Mouse (Mus musculus): ENCODE data around the gene B3gat2.

B3gat2 gene

GRCm38 (mm10) chr1:23761502-23762135 lies at the start of gene B3gat2:
B3gat2 (plus strand) TSS chr1:23761753.
- DNase-seq = peak; percentile 96

DNA sequence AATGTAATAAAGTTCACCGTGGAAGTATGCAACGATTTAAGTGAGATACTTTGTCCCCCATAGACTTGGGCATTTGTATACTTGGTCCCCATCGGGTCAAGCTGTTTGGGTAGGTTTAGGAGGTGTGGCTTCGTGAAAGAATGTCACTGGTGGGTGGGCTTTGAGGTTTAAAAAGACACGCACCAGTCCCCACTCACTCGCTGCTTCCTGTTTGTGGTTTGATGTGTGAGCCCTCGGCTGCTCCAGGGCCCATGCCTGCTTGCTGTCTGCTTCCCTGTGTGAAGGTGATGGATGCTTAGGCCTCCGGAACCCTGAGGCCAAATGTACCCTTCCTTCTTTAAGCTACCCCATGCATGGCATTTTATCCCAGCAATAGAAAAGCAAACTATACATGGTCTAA lies 41.2 kb upstream of the B3gat2 start:
- no peak for DNase-seq

DNA sequence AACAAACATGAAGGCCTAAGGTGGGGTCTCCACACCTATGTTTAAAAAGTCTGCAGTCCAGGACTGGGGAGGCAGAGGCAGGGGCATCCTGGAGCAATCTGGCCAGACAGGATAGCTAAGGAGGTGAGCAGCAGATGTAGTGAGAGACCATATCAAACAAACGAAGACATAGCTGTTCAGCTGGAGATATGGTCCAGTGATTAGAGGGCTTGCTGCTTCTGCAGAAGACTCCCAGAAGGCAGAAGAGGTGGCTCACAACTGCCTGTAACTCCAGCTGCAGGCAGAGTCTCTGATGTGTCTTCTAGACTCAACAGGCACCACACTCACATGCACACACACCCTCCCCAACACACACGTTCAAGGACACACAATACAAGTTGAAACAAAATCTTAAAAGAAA lies 40.5 kb upstream of the B3gat2 start:
- DNase-seq = no peak

- DNase-seq = no peak
Measured at GRCm38 (mm10) chr1:23722469-23723372, 38.8 kb upstream of the B3gat2 start.

- DNase-seq = no peak
Measured at GRCm38 (mm10) chr1:23731324-23731723, 30.2 kb upstream of the B3gat2 start.

DNA sequence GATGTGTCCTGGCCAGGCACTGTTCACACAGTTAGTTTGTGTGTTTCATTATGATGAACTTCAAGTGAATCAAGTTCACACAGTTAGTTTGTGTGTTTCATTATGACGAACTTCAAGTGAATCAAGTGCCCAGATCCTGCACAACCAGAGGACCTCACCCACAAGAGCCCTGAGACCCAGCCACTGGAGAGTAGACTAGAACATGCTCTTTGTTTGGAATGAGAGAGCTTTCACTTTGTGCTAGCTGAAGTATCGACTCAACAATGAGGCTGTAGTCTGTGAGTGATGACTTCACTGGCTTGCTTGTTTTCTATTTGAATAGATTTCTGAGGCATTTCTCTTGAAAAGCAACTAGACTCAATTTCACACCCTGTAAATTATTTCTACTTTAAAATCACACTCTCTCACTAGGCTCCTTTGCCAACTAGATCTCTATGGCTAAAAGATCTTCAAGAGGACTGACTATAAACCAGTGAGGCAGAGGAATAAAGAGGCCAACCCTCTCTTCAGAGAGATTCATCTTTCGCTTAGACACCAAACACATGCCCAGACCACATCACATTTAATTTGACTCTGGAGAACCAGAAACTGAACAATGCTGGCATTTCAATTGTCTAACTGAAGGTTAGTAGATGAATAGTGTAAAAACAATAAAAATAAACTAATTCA lies 10.6 kb upstream of the B3gat2 start:
- DNase-seq = no peak

GRCm38 (mm10) chr1:23753091-23753490 lies 8.5 kb upstream of the B3gat2 start:
- peak; percentile 68 for DNase-seq

DNA sequence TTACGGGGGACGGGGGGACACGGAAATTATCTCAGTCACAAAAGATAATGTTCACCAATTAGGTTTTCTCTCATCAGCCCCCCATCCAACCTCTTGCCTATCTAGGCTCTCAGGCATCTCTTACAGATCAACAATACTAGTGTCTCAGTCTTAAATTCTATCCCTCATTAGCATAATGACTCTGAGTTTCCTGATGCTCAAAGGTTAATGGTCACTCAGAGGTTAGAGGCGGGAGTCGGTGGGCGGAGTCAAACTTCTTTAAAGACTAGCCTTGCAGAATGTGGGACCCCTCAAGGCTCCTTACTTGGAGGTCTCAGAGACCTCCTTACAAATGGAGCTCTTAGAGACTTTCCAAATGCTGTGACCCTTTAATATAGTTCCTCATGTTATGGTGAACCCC lies 8.0 kb upstream of the B3gat2 start:
- DNase-seq = peak; percentile 64

GRCm38 (mm10) chr1:23754340-23754739 lies 7.2 kb upstream of the B3gat2 start:
- DNase-seq = peak; percentile 83

DNA sequence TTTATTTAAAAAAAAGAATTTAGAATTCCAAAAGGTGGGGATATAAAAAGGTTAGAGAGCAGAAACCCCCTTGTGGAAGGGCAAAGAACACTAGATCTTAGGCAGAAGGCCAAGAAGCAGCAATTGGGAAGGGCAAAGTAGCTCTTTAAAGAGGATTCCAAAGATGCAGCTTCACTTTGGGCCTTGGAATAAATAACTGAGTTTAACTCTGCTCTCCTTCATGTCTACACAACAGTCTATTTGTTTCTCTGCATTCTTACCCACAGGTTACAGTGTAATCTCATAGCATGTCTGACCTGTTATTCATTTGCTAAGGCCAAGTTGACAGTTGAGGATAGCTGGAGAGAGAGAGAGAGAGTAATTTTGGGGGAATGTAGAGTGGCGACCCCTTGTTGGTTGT lies 6.6 kb upstream of the B3gat2 start:
- peak; percentile 88 for DNase-seq

- peak; percentile 64 for DNase-seq
Measured at GRCm38 (mm10) chr1:23762136-23762687, 659 bp downstream of the B3gat2 start.

DNA sequence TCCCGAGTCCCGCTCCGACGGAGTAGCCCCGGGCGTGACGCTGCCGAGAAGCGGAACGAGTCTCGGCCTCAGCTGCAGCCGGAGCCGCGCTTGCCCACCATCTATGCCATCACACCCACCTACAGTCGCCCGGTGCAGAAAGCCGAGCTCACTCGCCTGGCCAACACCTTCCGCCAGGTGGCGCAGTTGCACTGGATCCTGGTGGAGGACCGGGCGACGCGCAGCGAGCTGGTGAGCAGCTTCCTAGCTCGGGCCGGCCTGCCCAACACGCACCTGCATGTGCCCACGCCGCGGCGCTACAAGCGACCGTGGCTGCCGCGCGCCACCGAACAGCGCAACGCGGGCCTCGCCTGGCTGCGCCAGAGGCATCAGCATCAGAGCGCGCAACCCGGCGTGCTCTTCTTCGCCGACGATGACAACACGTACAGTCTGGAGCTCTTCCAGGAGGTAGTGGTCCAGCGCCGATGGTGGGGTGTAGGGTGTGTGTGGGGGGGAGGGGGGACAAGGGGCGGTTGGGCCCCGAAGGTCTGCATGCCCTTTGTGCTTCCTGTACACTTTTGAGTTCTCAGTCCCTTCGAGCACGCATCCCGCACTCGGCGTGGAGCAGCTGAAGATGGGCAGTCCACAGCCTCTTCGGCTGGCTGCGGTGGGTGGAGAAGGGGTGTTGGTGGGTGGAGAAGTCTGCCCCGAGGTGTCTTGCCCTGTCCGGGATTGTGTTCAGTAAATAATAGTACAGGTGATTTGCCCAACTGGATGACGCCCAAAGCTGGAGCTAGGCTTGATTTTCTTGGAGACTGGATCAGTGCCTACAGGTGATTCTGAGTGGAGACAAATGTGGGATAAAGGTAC lies 1.5 kb downstream of the B3gat2 start:
- peak; percentile 94 for DNase-seq

DNA sequence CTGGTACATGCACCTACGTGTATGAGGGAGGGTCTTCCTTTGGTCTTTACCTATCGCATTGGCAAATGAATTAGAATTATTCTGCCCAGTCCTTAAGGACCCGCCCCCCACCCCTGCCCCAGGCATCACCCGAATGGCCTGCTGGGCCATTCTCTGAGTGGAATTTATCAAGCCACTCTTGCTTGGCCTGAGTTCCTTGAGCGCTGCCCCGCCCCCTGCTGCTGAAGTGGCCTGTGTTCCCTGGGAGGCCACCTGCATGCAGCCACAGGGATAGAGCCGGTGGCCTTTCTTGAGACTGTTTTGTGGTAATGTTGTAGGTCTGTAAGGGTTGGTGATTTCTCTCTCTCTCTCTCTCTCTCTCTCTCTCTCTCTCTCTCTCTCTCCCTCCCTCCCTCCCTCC lies 2.2 kb downstream of the B3gat2 start:
- DNase-seq = peak; percentile 46

GRCm38 (mm10) chr1:23764710-23765109 lies 3.2 kb downstream of the B3gat2 start:
- no peak for DNase-seq

GRCm38 (mm10) chr1:23773039-23773438 lies 11.5 kb downstream of the B3gat2 start:
- DNase-seq = no peak

DNA sequence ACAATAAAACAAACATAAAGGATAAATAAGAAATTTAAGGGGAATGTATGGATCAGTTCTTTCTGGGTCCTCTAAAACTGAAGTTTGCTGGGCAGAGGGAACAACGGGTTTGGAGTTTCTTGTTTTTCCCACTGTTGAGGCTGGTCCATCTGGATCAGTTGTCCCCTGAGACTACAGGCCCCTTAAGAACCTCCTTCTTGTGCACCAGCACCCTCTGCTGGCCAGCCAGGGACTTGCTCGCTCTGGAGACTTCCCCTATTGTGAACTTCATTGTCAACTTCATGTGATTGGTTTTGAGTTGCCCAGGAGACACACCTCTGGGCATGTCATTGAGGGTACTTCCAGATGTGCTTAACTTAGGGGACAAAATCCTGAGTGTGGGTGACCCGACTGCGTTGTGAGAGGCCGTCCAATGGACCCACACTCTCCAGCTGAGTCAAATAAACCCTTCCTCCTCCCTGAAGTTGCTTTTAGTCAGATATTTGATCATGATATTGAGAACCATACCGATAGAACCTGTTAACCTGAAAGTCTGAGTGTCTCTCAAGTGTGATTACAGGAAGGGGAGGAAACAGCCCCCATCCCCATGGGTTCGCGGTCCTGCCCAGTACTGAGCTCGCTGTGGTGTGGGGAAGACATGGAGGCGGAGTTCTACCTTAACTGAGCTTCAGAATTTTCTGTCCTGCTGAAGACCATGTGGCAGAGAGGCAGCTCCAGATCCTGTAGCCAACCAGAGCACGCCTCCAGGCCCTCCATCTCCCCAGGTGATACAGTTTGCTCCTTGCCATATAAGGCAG lies 31.4 kb downstream of the B3gat2 start:
- peak; percentile 80 for DNase-seq

- peak; percentile 74 for DNase-seq
Measured at GRCm38 (mm10) chr1:23798306-23798705, 36.8 kb downstream of the B3gat2 start.

- no peak for DNase-seq
Measured at GRCm38 (mm10) chr1:23821615-23822014, 60.1 kb downstream of the B3gat2 start.

- DNase-seq = peak; percentile 60
Measured at GRCm38 (mm10) chr1:23826887-23827758, 65.6 kb downstream of the B3gat2 start.

GRCm38 (mm10) chr1:23834246-23834645 lies 72.7 kb downstream of the B3gat2 start:
- DNase-seq = no peak
